Mouse (Mus musculus): Measurements from ENCODE around the gene Hoxa13. TPM values are rescaled to one million over a fixed set of nuclear protein-coding genes. Genes with fewer than 3 reads are reported as not detected.

The Hoxa13 gene
- polyA plus RNA-seq, 1 experiment from 2014 or later: 0.35 TPM

DNA sequence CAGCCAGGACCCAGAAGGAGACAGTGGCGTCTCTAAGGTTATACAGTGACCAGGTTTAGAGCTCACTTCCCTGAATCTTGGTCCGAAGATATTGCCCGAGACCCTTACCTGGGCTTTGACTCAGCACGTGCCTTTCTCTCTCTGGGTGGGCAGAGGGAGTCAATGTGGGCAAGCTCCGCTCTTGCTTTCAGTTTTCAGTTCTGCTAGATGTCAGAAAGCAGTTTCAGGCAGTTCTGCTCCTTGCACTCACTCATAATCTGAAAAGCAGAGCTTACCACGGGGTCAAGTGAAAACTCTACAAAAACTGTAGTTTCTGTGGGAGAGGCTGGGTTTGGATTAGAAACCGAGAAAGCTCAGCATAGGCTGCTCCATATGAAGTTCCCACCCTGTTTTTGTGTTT, 31.6 kb upstream of the Hoxa13 start:
- Histone ChIP-seq H3K4me2 (ENCODE audit: low read length) (no peak overlapping the region), H3K9ac (ENCODE audit: low read length) (no peak overlapping the region), H3K27me3 (replicated peaks; ENCODE audit: control insufficient read depth, insufficient read depth, low read length) (peaks cover 59% of the 10 kb centered on the region), H3K27ac (ENCODE audit: low read depth) (no peak overlapping the region), H3K36me3 (ENCODE audit: control insufficient read depth, insufficient read depth, low read length) (no peaks in the 10 kb centered on the region), H3K4me1 (replicated peaks; ENCODE audit: control insufficient read depth, insufficient read depth, low read length) (peaks cover 5% of the 10 kb centered on the region), H3K9me3 (ENCODE audit: control insufficient read depth, low read length) (no peaks in the 10 kb centered on the region), H3K4me3 (ENCODE audit: low read depth, low read length) (no peak overlapping the region)
- DNase-seq (ENCODE audit: low spot score) (peak; percentile 51), ATAC-seq (replicated peaks; ENCODE audit: low FRiP score, low TSS enrichment, low read depth) (no peak)
- WGBS: 64% methylated on average over 7 of the region's 7 CpGs

DNA sequence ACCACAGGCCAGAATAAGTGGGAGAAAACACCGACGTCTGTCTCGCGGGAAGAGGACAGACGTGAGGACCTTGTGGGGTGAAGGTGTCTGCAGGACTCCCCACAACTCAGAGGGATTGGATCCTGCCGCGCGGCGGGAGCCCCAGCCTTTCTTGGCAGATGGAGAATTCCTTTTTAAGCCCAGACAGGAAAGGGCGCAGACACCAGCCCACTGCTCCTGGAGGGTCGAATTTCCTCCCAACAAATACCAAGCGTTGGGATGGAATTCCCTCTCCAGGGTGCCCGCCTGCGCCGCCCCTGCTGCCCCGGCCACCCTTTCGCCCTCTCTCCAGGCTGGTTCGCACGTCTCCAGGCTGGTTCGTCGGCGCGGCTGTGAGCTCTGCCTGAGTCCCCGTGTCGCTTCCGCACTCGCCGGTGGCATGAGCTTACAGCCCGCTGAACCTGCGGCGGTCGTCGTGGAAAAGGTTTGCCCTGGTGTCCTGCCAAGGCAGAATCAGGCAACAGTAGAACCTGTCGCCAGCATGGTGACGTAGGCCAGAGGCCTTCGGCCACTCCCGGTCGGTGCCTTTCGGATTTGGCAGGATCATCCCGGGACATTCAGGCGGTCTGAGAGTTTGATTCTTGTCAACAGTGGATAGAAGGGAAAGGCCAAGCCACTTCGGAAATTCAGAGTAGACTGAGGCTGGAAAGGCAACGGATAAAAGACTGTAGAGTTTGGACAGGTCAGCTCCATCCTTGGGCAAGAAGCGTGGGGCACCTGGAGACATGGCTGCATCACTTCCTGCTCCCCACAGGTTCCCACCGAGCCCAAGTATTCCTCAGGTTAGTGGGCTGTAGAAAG, 30.6 kb upstream of the Hoxa13 start:
- peaks cover 56% of the 10 kb centered on the region for H3K27me3 ChIP-seq (replicated peaks; ENCODE audit: control insufficient read depth, insufficient read depth, low read length)
- no peaks in the 10 kb centered on the region for H3K36me3 ChIP-seq (ENCODE audit: control insufficient read depth, insufficient read depth, low read length)
- H3K4me2 ChIP-seq (ENCODE audit: low read length): peak overlapping the region; percentile 54
- H3K4me1 ChIP-seq (replicated peaks; ENCODE audit: control insufficient read depth, insufficient read depth, low read length): peaks cover 5% of the 10 kb centered on the region
- no peaks in the 10 kb centered on the region for H3K9me3 ChIP-seq (ENCODE audit: control insufficient read depth, low read length)
- no peak overlapping the region for H3K27ac ChIP-seq (ENCODE audit: low read depth)
- 0 out of 2 replicates have a peak, but pooled peaks have one; percentile 32 for ATAC-seq (replicated peaks; ENCODE audit: low FRiP score, low TSS enrichment, low read depth)
- 5% methylated on average over 45 of the region's 45 CpGs for WGBS
- peak overlapping the region; percentile 33 for H3K4me3 ChIP-seq (ENCODE audit: low read depth, low read length)
- 0 out of 2 replicates have a peak overlapping the region, but pooled peaks have one; percentile 13 for H3K9ac ChIP-seq (ENCODE audit: low read length)
- DNase-seq (ENCODE audit: low spot score): peak; percentile 77

- 20% methylated on average over 12 of the region's 12 CpGs for WGBS
- H3K4me3 ChIP-seq (ENCODE audit: low read depth, low read length): no peak overlapping the region
- H3K4me2 ChIP-seq (ENCODE audit: low read length): no peak overlapping the region
- H3K4me1 ChIP-seq (replicated peaks; ENCODE audit: control insufficient read depth, insufficient read depth, low read length): peaks cover 5% of the 10 kb centered on the region
- no peak overlapping the region for H3K9ac ChIP-seq (ENCODE audit: low read length)
- H3K9me3 ChIP-seq (ENCODE audit: control insufficient read depth, low read length): no peaks in the 10 kb centered on the region
- peaks cover 56% of the 10 kb centered on the region for H3K27me3 ChIP-seq (replicated peaks; ENCODE audit: control insufficient read depth, insufficient read depth, low read length)
- ATAC-seq (replicated peaks; ENCODE audit: low FRiP score, low TSS enrichment, low read depth) (no peak), DNase-seq (ENCODE audit: low spot score) (peak; percentile 68)
- no peak overlapping the region for H3K27ac ChIP-seq (ENCODE audit: low read depth)
- H3K36me3 ChIP-seq (ENCODE audit: control insufficient read depth, insufficient read depth, low read length): no peaks in the 10 kb centered on the region
These were observed 29.5 kb upstream of the Hoxa13 start for GRCm38 (mm10) chr6:52290186-52290585.

- WGBS: 81% methylated on average over 5 of the region's 5 CpGs
- DNase-seq (ENCODE audit: low spot score) (no peak), ATAC-seq (replicated peaks; ENCODE audit: low FRiP score, low TSS enrichment, low read depth) (no peak)
- Histone ChIP-seq H3K9me3 (ENCODE audit: control insufficient read depth, low read length) (no peaks in the 10 kb centered on the region), H3K27me3 (replicated peaks; ENCODE audit: control insufficient read depth, insufficient read depth, low read length) (peaks cover 8% of the 10 kb centered on the region; the same call in 1 of the 2 replicates), H3K4me2 (ENCODE audit: low read length) (no peak overlapping the region), H3K4me1 (replicated peaks; ENCODE audit: control insufficient read depth, insufficient read depth, low read length) (no peaks in the 10 kb centered on the region), H3K36me3 (ENCODE audit: control insufficient read depth, insufficient read depth, low read length) (no peaks in the 10 kb centered on the region), H3K27ac (ENCODE audit: low read depth) (no peak overlapping the region), H3K4me3 (ENCODE audit: low read depth, low read length) (no peak overlapping the region), H3K9ac (ENCODE audit: low read length) (no peak overlapping the region)
These were observed 23.2 kb upstream of the Hoxa13 start for GRCm38 (mm10) chr6:52283896-52284295.

DNA sequence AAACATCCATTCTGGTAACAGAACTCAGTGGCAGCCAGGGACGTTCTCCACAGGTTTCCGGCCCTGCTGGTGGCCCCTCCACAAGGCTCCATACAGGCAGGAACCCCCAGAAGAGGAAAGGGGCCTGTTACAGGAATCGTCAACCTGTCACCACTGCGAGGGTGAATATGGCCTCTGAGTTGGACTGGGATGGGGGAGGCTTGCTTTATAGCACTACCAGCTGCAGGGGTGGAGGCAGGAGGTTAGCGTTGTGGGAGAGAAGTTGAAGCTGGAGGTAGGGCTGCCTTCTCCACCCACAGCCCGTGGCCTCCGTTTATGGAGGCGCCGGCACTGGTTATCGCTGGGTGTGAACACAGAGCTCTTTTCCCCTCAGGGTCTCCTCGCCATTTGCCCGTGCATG, 20.4 kb upstream of the Hoxa13 start:
- Histone ChIP-seq H3K4me2 (ENCODE audit: low read length) (no peak overlapping the region), H3K27ac (ENCODE audit: low read depth) (no peak overlapping the region), H3K27me3 (replicated peaks; ENCODE audit: control insufficient read depth, insufficient read depth, low read length) (peaks cover 22% of the 10 kb centered on the region), H3K9ac (ENCODE audit: low read length) (no peak overlapping the region), H3K9me3 (ENCODE audit: control insufficient read depth, low read length) (no peaks in the 10 kb centered on the region), H3K4me1 (replicated peaks; ENCODE audit: control insufficient read depth, insufficient read depth, low read length) (no peaks in the 10 kb centered on the region), H3K36me3 (ENCODE audit: control insufficient read depth, insufficient read depth, low read length) (no peaks in the 10 kb centered on the region), H3K4me3 (ENCODE audit: low read depth, low read length) (no peak overlapping the region)
- 49% methylated on average over 12 of the region's 12 CpGs for WGBS
- ATAC-seq (replicated peaks; ENCODE audit: low FRiP score, low TSS enrichment, low read depth): no peak
- DNase-seq (ENCODE audit: low spot score): peak; percentile 50

DNA sequence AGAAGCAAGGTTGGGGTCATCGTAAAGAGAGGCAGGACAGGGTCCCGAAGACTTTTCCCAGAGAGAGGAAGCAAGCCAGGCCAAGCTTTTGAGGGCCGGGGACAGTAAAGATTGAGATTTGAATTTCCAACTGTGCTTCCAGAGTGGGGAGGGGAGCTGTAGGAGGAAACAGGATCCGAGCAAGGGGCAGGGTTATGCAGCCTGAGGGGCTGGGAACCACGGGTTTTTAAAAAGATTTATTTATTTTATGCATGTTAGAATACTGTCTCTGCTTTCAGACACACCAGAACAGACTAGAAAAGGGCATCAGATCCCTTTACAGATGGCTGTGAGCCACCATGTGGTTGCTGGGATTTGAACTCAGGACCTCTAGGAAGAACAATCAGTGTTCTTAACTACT, 16.2 kb upstream of the Hoxa13 start:
- H3K36me3 ChIP-seq (ENCODE audit: control insufficient read depth, insufficient read depth, low read length): no peaks in the 10 kb centered on the region
- H3K9ac ChIP-seq (ENCODE audit: low read length): no peak overlapping the region
- WGBS: 8% methylated on average over 5 of the region's 5 CpGs
- H3K4me2 ChIP-seq (ENCODE audit: low read length): no peak overlapping the region
- peaks cover 64% of the 10 kb centered on the region for H3K27me3 ChIP-seq (replicated peaks; ENCODE audit: control insufficient read depth, insufficient read depth, low read length)
- H3K27ac ChIP-seq (ENCODE audit: low read depth): no peak overlapping the region
- DNase-seq (ENCODE audit: low spot score) (peak; percentile 52), ATAC-seq (replicated peaks; ENCODE audit: low FRiP score, low TSS enrichment, low read depth) (no peak)
- no peaks in the 10 kb centered on the region for H3K4me1 ChIP-seq (replicated peaks; ENCODE audit: control insufficient read depth, insufficient read depth, low read length)
- H3K9me3 ChIP-seq (ENCODE audit: control insufficient read depth, low read length): no peaks in the 10 kb centered on the region
- H3K4me3 ChIP-seq (ENCODE audit: low read depth, low read length): no peak overlapping the region

- Histone ChIP-seq H3K9me3 (ENCODE audit: control insufficient read depth, low read length) (no peaks in the 10 kb centered on the region), H3K9ac (ENCODE audit: low read length) (no peak overlapping the region), H3K4me2 (ENCODE audit: low read length) (no peak overlapping the region), H3K4me1 (replicated peaks; ENCODE audit: control insufficient read depth, insufficient read depth, low read length) (no peaks in the 10 kb centered on the region), H3K36me3 (ENCODE audit: control insufficient read depth, insufficient read depth, low read length) (no peaks in the 10 kb centered on the region), H3K27me3 (replicated peaks; ENCODE audit: control insufficient read depth, insufficient read depth, low read length) (peaks cover 69% of the 10 kb centered on the region), H3K4me3 (ENCODE audit: low read depth, low read length) (no peak overlapping the region), H3K27ac (ENCODE audit: low read depth) (no peak overlapping the region)
- WGBS: 7% methylated on average over 6 of the region's 6 CpGs
- ATAC-seq (replicated peaks; ENCODE audit: low FRiP score, low TSS enrichment, low read depth): no peak
- DNase-seq (ENCODE audit: low spot score): peak; percentile 53
These were observed 15.7 kb upstream of the Hoxa13 start for GRCm38 (mm10) chr6:52276382-52276781.

DNA sequence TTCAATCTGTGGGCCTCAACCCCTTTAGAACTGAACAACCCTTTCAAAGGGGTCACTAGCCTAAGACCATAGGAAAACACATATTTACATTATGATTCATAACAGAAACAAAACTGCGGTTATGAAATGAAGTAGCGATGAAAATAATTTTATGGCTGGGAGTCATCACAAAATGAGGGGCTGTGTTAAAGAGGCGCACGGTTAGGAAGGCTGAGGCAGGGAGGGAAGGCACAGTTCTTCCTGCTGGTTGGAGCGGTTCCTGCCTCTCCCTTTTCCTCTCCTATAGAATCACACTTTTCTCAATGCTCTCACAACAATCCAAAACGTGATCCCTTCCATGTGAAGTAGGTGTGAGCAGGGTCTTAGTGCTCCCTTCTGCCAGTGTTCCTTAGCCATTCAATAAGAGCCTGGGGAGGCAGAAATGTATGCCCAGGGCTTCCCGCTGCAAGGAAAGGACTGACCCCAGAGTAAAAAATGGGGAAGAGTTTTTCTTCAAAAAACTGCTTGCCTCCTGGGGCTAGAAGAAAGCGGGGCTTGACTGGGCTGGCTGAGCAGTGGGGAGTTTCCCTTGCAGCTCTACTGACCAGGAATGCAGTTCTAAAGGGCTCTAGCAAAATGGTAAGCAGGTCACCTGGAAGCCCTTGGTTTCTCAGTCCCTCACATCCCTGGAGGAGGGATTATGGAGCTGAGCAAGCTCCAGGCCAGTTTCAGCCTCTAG, 15.0 kb upstream of the Hoxa13 start:
- Histone ChIP-seq H3K4me1 (replicated peaks; ENCODE audit: control insufficient read depth, insufficient read depth, low read length) (no peaks in the 10 kb centered on the region), H3K27ac (ENCODE audit: low read depth) (no peak overlapping the region), H3K4me2 (ENCODE audit: low read length) (no peak overlapping the region), H3K9ac (ENCODE audit: low read length) (no peak overlapping the region), H3K4me3 (ENCODE audit: low read depth, low read length) (no peak overlapping the region), H3K9me3 (ENCODE audit: control insufficient read depth, low read length) (no peaks in the 10 kb centered on the region), H3K36me3 (ENCODE audit: control insufficient read depth, insufficient read depth, low read length) (no peaks in the 10 kb centered on the region), H3K27me3 (replicated peaks; ENCODE audit: control insufficient read depth, insufficient read depth, low read length) (peaks cover 76% of the 10 kb centered on the region)
- ATAC-seq (replicated peaks; ENCODE audit: low FRiP score, low TSS enrichment, low read depth): no peak
- WGBS: 19% methylated on average over 8 of the region's 8 CpGs
- peak; percentile 51 for DNase-seq (ENCODE audit: low spot score)
